Mouse (Mus musculus): ENCODE results near the gene Adam10. TPM values are rescaled to one million over a fixed set of nuclear protein-coding genes. Genes with fewer than 3 reads are reported as not detected.

The Adam10 gene
- total RNA-seq, 1 experiment from 2014 or later = 59.7 TPM

GRCm38 (mm10) chr9:70739998-70740397 lies 61.2 kb downstream of the Adam10 start:
- ATAC-seq (replicated peaks; ENCODE audit: insufficient number of reproducible peaks, low FRiP score, low TSS enrichment, poor library complexity, severe bottlenecking) = peak; percentile 50; the same call in 1 of the 2 replicates

- ATAC-seq (replicated peaks; ENCODE audit: insufficient number of reproducible peaks, low FRiP score, low TSS enrichment, poor library complexity, severe bottlenecking) = no peak
Measured at GRCm38 (mm10) chr9:70751504-70752222, 72.9 kb downstream of the Adam10 start.

- peak; percentile 90 for ATAC-seq (replicated peaks; ENCODE audit: insufficient number of reproducible peaks, low FRiP score, low TSS enrichment, poor library complexity, severe bottlenecking)
Measured at GRCm38 (mm10) chr9:70760974-70761373, 82.2 kb downstream of the Adam10 start.

GRCm38 (mm10) chr9:70775517-70775916 lies 96.7 kb downstream of the Adam10 start:
- ATAC-seq (replicated peaks; ENCODE audit: insufficient number of reproducible peaks, low FRiP score, low TSS enrichment, poor library complexity, severe bottlenecking) = no peak

- ATAC-seq (replicated peaks; ENCODE audit: insufficient number of reproducible peaks, low FRiP score, low TSS enrichment, poor library complexity, severe bottlenecking) = no peak
Measured at GRCm38 (mm10) chr9:70782191-70782590, 103.4 kb downstream of the Adam10 start.

- ATAC-seq (replicated peaks; ENCODE audit: insufficient number of reproducible peaks, low FRiP score, low TSS enrichment, poor library complexity, severe bottlenecking) = no peak
Measured at GRCm38 (mm10) chr9:70788705-70789104, 109.9 kb downstream of the Adam10 start.

- no peak for ATAC-seq (replicated peaks; ENCODE audit: insufficient number of reproducible peaks, low FRiP score, low TSS enrichment, poor library complexity, severe bottlenecking)
Measured at GRCm38 (mm10) chr9:70790621-70791020, 111.8 kb downstream of the Adam10 start.

- no peak for ATAC-seq (replicated peaks; ENCODE audit: insufficient number of reproducible peaks, low FRiP score, low TSS enrichment, poor library complexity, severe bottlenecking)
Measured at GRCm38 (mm10) chr9:70794643-70795438, 116.0 kb downstream of the Adam10 start.

GRCm38 (mm10) chr9:70795439-70795757 lies 116.6 kb downstream of the Adam10 start:
- ATAC-seq (replicated peaks; ENCODE audit: insufficient number of reproducible peaks, low FRiP score, low TSS enrichment, poor library complexity, severe bottlenecking) = no peak

GRCm38 (mm10) chr9:70800588-70801315 lies 122.0 kb downstream of the Adam10 start:
- no peak for ATAC-seq (replicated peaks; ENCODE audit: insufficient number of reproducible peaks, low FRiP score, low TSS enrichment, poor library complexity, severe bottlenecking)

- ATAC-seq (replicated peaks; ENCODE audit: insufficient number of reproducible peaks, low FRiP score, low TSS enrichment, poor library complexity, severe bottlenecking) = no peak
Measured at GRCm38 (mm10) chr9:70801761-70802160, 123.0 kb downstream of the Adam10 start.

- ATAC-seq (replicated peaks; ENCODE audit: insufficient number of reproducible peaks, low FRiP score, low TSS enrichment, poor library complexity, severe bottlenecking) = no peak
Measured at GRCm38 (mm10) chr9:70802816-70803215, 124.0 kb downstream of the Adam10 start.

- ATAC-seq (replicated peaks; ENCODE audit: insufficient number of reproducible peaks, low FRiP score, low TSS enrichment, poor library complexity, severe bottlenecking) = no peak
Measured at GRCm38 (mm10) chr9:70806069-70806468, 127.3 kb downstream of the Adam10 start.

GRCm38 (mm10) chr9:70807714-70808113 lies 128.9 kb downstream of the Adam10 start:
- no peak for ATAC-seq (replicated peaks; ENCODE audit: insufficient number of reproducible peaks, low FRiP score, low TSS enrichment, poor library complexity, severe bottlenecking)

GRCm38 (mm10) chr9:70812551-70812950 lies 133.8 kb downstream of the Adam10 start:
- ATAC-seq (replicated peaks; ENCODE audit: insufficient number of reproducible peaks, low FRiP score, low TSS enrichment, poor library complexity, severe bottlenecking) = no peak; the same call in 1 of the 2 replicates

GRCm38 (mm10) chr9:70816701-70817305 lies 138.0 kb downstream of the Adam10 start:
- ATAC-seq (replicated peaks; ENCODE audit: insufficient number of reproducible peaks, low FRiP score, low TSS enrichment, poor library complexity, severe bottlenecking) = no peak

GRCm38 (mm10) chr9:70817396-70817795 lies 138.6 kb downstream of the Adam10 start:
- no peak for ATAC-seq (replicated peaks; ENCODE audit: insufficient number of reproducible peaks, low FRiP score, low TSS enrichment, poor library complexity, severe bottlenecking)

GRCm38 (mm10) chr9:70818739-70819138 lies 139.9 kb downstream of the Adam10 start:
- ATAC-seq (replicated peaks; ENCODE audit: insufficient number of reproducible peaks, low FRiP score, low TSS enrichment, poor library complexity, severe bottlenecking) = no peak

GRCm38 (mm10) chr9:70824103-70824502 lies 145.3 kb downstream of the Adam10 start:
- ATAC-seq (replicated peaks; ENCODE audit: insufficient number of reproducible peaks, low FRiP score, low TSS enrichment, poor library complexity, severe bottlenecking) = no peak
